Mouse (Mus musculus): ENCODE data around the gene Alkbh6. TPM values are rescaled to one million over a fixed set of nuclear protein-coding genes. Genes with fewer than 3 reads are reported as not detected.

The Alkbh6 gene
- total and polyA plus RNA-seq, 3 experiments = 16.2 to 24.6 TPM; not detected in 1

DNA sequence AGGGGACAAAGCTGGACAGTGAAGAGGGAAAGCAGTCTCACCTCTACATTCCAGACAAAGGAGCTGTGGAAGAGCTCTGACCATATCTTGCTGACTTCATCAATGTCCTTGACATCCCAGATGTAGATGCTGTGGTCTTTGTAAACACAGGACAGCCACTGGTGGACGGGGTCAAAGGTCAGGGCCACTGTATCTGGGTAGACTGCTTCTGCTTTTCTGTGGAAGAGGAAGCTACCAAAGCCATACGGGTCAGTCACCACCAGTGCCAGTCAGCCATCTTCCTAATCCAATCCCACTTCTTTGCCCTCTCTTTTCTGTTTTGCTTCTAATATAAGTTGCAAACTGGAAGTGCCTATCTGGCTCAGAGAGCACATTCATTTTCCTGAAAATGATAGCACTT is 43.5 kb upstream of the Alkbh6 start:
- no peak overlapping the region for H3K4me3 ChIP-seq (ENCODE audit: control insufficient read depth in 1 of 2, insufficient read depth in 1 of 2, low read depth in 2 of 2, low read length in 2 of 2)

DNA sequence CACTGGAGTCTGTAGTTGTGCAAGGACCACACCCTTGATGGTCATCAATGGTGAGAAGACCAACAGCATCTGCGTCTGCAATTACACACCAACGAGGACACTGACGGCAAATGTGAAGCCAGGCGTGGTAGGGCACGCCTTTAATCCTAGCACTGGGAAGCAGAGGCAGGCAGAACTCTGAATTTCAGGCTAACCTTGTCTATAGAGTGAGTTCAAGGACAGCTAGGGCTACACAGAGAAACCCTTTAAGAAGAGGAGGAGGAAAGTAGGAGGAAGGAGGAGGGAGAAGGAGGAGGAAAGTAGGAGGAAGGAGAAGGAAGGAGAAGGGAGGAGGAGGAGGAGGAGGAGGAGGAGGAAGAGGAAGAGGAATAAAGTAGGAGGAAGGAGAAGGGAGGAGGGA is 43.0 kb upstream of the Alkbh6 start:
- TF ChIP-seq SMC3 (IDR thresholded peaks at IDR 0.05; ENCODE audit: low read depth, low read length) (no peak), MXI1 (IDR thresholded peaks at IDR 0.05; ENCODE audit: low read depth, low read length) (no peak), UBTF (IDR thresholded peaks at IDR 0.05; ENCODE audit: borderline replicate concordance, insufficient read depth, low read depth, low read length) (no peak), MAX (IDR thresholded peaks at IDR 0.05; ENCODE audit: low read length) (no peak), ELF1 (IDR thresholded peaks at IDR 0.05; ENCODE audit: low read depth, low read length) (no peak), NELFE (IDR thresholded peaks at IDR 0.05; ENCODE audit: low read depth, low read length) (no peak), KAT2A (conservative IDR thresholded peaks at IDR 0.05; ENCODE audit: low read depth, low read length) (no peak), MAFK (IDR thresholded peaks at IDR 0.05; ENCODE audit: borderline replicate concordance, low read depth, low read length) (no peak), RAD21 (IDR thresholded peaks at IDR 0.05; ENCODE audit: low read depth, low read length) (no peak), TCF12 (IDR thresholded peaks at IDR 0.05; ENCODE audit: low read depth, low read length) (no peak), USF1 (IDR thresholded peaks at IDR 0.05; ENCODE audit: low read depth, low read length) (no peak), TBP (IDR thresholded peaks at IDR 0.05; ENCODE audit: low read depth, low read length) (no peak), ETS1 (IDR thresholded peaks at IDR 0.05; ENCODE audit: low read depth, low read length) (no peak), HCFC1 (IDR thresholded peaks at IDR 0.05; ENCODE audit: low read depth, low read length) (no peak), CTCF (IDR thresholded peaks at IDR 0.05 in 2 of 3, conservative IDR thresholded peaks at IDR 0.05 in 1 of 3; ENCODE audit: control insufficient read depth in 1 of 3, insufficient read depth in 1 of 3, low read depth in 2 of 3, low read length in 3 of 3, poor library complexity in 1 of 3, severe bottlenecking in 1 of 3) (no peak), CHD1 (IDR thresholded peaks at IDR 0.05; ENCODE audit: low read depth, low read length) (no peak)
- H3K9ac ChIP-seq (ENCODE audit: control insufficient read depth, low read depth, low read length, poor library complexity, severe bottlenecking) = no peak overlapping the region
- H3K79me2 ChIP-seq (ENCODE audit: control insufficient read depth, insufficient read depth, low read length, poor library complexity) = no peaks in the 10 kb centered on the region
- DNase-seq (ENCODE audit: low read depth, low spot score) = no peak
- no peaks in the 10 kb centered on the region for H3K27me3 ChIP-seq (ENCODE audit: control insufficient read depth in 1 of 2, insufficient read depth in 2 of 2, low read length in 2 of 2)
- H3K36me3 ChIP-seq (ENCODE audit: control insufficient read depth in 1 of 2, insufficient read depth in 2 of 2, low read length in 2 of 2) = no peaks in the 10 kb centered on the region
- no peak overlapping the region for H3K4me3 ChIP-seq (ENCODE audit: control insufficient read depth in 1 of 2, insufficient read depth in 1 of 2, low read depth in 2 of 2, low read length in 2 of 2)
- no peaks in the 10 kb centered on the region for H3K4me1 ChIP-seq (ENCODE audit: control insufficient read depth in 1 of 2, insufficient read depth in 2 of 2, low read length in 2 of 2)
- H3K27ac ChIP-seq (ENCODE audit: control insufficient read depth, low read depth, low read length) = no peak overlapping the region
- H3K9me3 ChIP-seq (replicated peaks; ENCODE audit: insufficient read depth, low read length) = no peaks in the 10 kb centered on the region

More for the DNA sequence above, 43.5 kb upstream of the Alkbh6 start:
- TF ChIP-seq MAZ (IDR thresholded peaks at IDR 0.05; ENCODE audit: low read depth, low read length) (no peak), ZC3H11A (IDR thresholded peaks at IDR 0.05; ENCODE audit: low read depth, low read length) (no peak), TBP (IDR thresholded peaks at IDR 0.05; ENCODE audit: low read depth, low read length) (no peak), E2F4 (IDR thresholded peaks at IDR 0.05; ENCODE audit: borderline replicate concordance, low read depth, low read length) (no peak), RCOR1 (IDR thresholded peaks at IDR 0.05; ENCODE audit: low read depth, low read length) (no peak), EP300 (IDR thresholded peaks at IDR 0.05; ENCODE audit: low read depth in 1 of 2, low read length in 2 of 2) (no peak), ZNF384 (IDR thresholded peaks at IDR 0.05; ENCODE audit: low read depth, low read length) (no peak), NELFE (IDR thresholded peaks at IDR 0.05; ENCODE audit: low read depth, low read length) (no peak), GABPA (IDR thresholded peaks at IDR 0.05; ENCODE audit: low read depth, low read length) (no peak), ETS1 (IDR thresholded peaks at IDR 0.05; ENCODE audit: low read depth, low read length) (no peak), JUND (IDR thresholded peaks at IDR 0.05; ENCODE audit: low read depth, low read length) (no peak), MAX (IDR thresholded peaks at IDR 0.05; ENCODE audit: low read length) (no peak), MXI1 (IDR thresholded peaks at IDR 0.05; ENCODE audit: low read depth, low read length) (no peak), POLR2A (IDR thresholded peaks at IDR 0.05; ENCODE audit: control insufficient read depth in 1 of 2, insufficient read depth in 1 of 2, low read depth in 1 of 2, low read length in 2 of 2, poor library complexity in 1 of 2) (no peak), ZKSCAN1 (IDR thresholded peaks at IDR 0.05; ENCODE audit: low read depth, low read length) (no peak), MAFK (IDR thresholded peaks at IDR 0.05; ENCODE audit: borderline replicate concordance, low read depth, low read length) (no peak), USF1 (IDR thresholded peaks at IDR 0.05; ENCODE audit: low read depth, low read length) (no peak), MEF2A (IDR thresholded peaks at IDR 0.05; ENCODE audit: extremely low read depth, insufficient replicate concordance, low read depth, low read length, poor library complexity, severe bottlenecking) (no peak), GATA1 (IDR thresholded peaks at IDR 0.05; ENCODE audit: low read depth, low read length) (no peak)
- Histone ChIP-seq H3K27ac (ENCODE audit: control insufficient read depth, low read depth, low read length) (no peak overlapping the region), H3K9me3 (replicated peaks; ENCODE audit: insufficient read depth, low read length) (no peaks in the 10 kb centered on the region), H3K4me1 (ENCODE audit: control insufficient read depth in 1 of 2, insufficient read depth in 2 of 2, low read length in 2 of 2) (no peaks in the 10 kb centered on the region), H3K79me2 (ENCODE audit: control insufficient read depth, insufficient read depth, low read length, poor library complexity) (no peaks in the 10 kb centered on the region), H3K27me3 (ENCODE audit: control insufficient read depth in 1 of 2, insufficient read depth in 2 of 2, low read length in 2 of 2) (no peaks in the 10 kb centered on the region), H3K36me3 (ENCODE audit: control insufficient read depth in 1 of 2, insufficient read depth in 2 of 2, low read length in 2 of 2) (no peaks in the 10 kb centered on the region), H3K9ac (ENCODE audit: control insufficient read depth, low read depth, low read length, poor library complexity, severe bottlenecking) (no peak overlapping the region)
- DNase-seq (ENCODE audit: low read depth, low spot score) = no peak

Measured in MEL (cell line).